Mouse (Mus musculus) midbrain, postnatal 0 days (tissue): Measurements from ENCODE around the gene Odf2l. TPM values are rescaled to one million over a fixed set of nuclear protein-coding genes. Genes with fewer than 3 reads are reported as not detected.
A peak's percentile ranks its signal among the peaks of the same experiment; 100 is the strongest.

ENCODE experiments used
- ATAC-seq: fragments of 200-750 bp; cut with Nextera tagmentation; 2 replicates; pipeline ENCODE4 v1.8.0; 2017; ENCODE audit warnings: moderate number of reproducible peaks, mild to moderate bottlenecking, moderate TSS enrichment, moderate library complexity; ENCODE audit not compliant: low FRiP score
- DNase-seq: peaks from one replicate; pipeline ENCODE4 v3.0.0-alpha.2; 2015; ENCODE audit warnings: low spot score
- H3K27ac ChIP-seq: fragments of 300-500 bp; sonication (generic); 2 replicates; pipeline ENCODE4 v1.5.1; 2014; ENCODE audit warnings: low read depth, mild to moderate bottlenecking, low read length, mixed read lengths
- H3K27me3 ChIP-seq: fragments of 300-500 bp; sonication (generic); 2 replicates; pipeline ENCODE4 v1.6.1; 2014; ENCODE audit warnings: low read length, control low read depth, mixed read lengths; ENCODE audit not compliant: insufficient read depth
- H3K36me3 ChIP-seq: fragments of 300-500 bp; sonication (generic); 2 replicates; pipeline ENCODE4 v1.6.1; 2014; ENCODE audit warnings: low read length, control low read depth, mixed read lengths; ENCODE audit not compliant: insufficient read depth
- H3K4me1 ChIP-seq: fragments of 300-500 bp; sonication (generic); 2 replicates; pipeline ENCODE4 v1.6.1; 2014; ENCODE audit warnings: mild to moderate bottlenecking, control low read depth, antibody characterized with exemption, low read length, mixed read lengths; ENCODE audit not compliant: insufficient read depth
- H3K4me2 ChIP-seq: fragments of 300-500 bp; sonication (generic); 2 replicates; pipeline ENCODE4 v1.6.1; 2014; ENCODE audit warnings: low read depth, mild to moderate bottlenecking, low read length, mixed read lengths; ENCODE audit not compliant: poor library complexity, severe bottlenecking
- H3K4me3 ChIP-seq: fragments of 300-500 bp; sonication (generic); 2 replicates; pipeline ENCODE4 v1.5.1; 2014; ENCODE audit warnings: low read depth, mild to moderate bottlenecking, low read length, moderate library complexity
- H3K9ac ChIP-seq: fragments of 300-500 bp; sonication (generic); replicated peaks from 2 replicates; pipeline ENCODE4 v1.6.1; 2014; ENCODE audit warnings: mild to moderate bottlenecking, low read length, moderate library complexity, mixed read lengths; ENCODE audit not compliant: poor library complexity, severe bottlenecking
- H3K9me3 ChIP-seq: fragments of 300-500 bp; sonication (generic); 2 replicates; pipeline ENCODE4 v1.6.1; 2016; ENCODE audit warnings: low read length, control low read depth
- CTCF ChIP-seq: IDR thresholded peaks from 2 replicates; pipeline ENCODE4 v1.5.1; 2016; ENCODE audit warnings: antibody characterized with exemption, mild to moderate bottlenecking
- WGBS: fragments of 180-500 bp; shearing (Covaris S2); extraction: QIAGEN DNeasy Blood & Tissue Kit; methylation state at CpG from one replicate; pipeline ENCODE4 v1.1.7; 2014; 5-methylcytosine and 5-hydroxymethylcytosine counted together
- polyA plus RNA-seq: library from polyadenylated mRNA; unstranded; fragments of >200 nt; fragmentation: Nextera tagmentation; extraction: Ambion mirVana; gene quantifications from 2 replicates; pipeline ENCODE4 v1.2.1, GENCODE M21; 2015
- total RNA-seq: library from RNA; depleted of rRNA; stranded (reverse); fragments of >200 nt; gene quantifications from 2 replicates; pipeline ENCODE4 v1.2.3, GENCODE M21; 2014

Gene Odf2l
- total and polyA plus RNA-seq, 2 experiments from 2014 or later: 9.4 to 10.6 TPM

DNA sequence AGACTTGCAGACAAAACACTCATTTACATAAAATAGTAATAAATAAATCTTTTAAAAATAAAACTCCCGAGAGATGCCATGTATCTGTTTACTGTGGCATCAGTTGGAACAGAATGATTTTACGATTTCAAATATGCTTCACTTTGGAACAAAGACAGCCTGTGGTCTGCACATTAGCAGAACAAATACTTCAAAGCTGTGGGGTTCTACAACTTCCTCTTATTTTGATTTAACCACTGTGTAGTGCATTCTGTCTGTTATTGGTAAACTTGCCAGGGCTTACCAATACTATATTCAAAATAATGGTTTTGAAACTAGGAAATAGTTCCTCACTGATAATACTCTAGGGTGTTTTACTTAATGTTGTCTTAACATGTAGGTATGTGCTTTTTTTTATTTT is 8.2 kb downstream of the Odf2l start:
- Histone ChIP-seq H3K9ac (no peak overlapping the region), H3K27me3 (no peaks in the 10 kb centered on the region), H3K4me3 (no peak overlapping the region), H3K36me3 (peaks cover 13% of the 10 kb centered on the region; the same call in 1 of the 2 replicates), H3K27ac (no peak overlapping the region), H3K4me2 (no peak overlapping the region), H3K9me3 (no peaks in the 10 kb centered on the region), H3K4me1 (no peaks in the 10 kb centered on the region)
- no peak for ATAC-seq
- no peak for DNase-seq
- 94% methylated on average over 2 of the region's 2 CpGs for WGBS
- no peak for TF ChIP-seq CTCF

- H3K9ac ChIP-seq: no peak overlapping the region
- no peak for TF ChIP-seq CTCF
- no peak for ATAC-seq
Measured at GRCm38 (mm10) chr3:145129356-145129755, 11.0 kb downstream of the Odf2l start.

GRCm38 (mm10) chr3:145131210-145131868 is 13.0 kb downstream of the Odf2l start:
- DNase-seq (peak; percentile 75), ATAC-seq (peak; percentile 58)
- no peak overlapping the region for H3K4me2 ChIP-seq
- peaks cover 25% of the 10 kb centered on the region for H3K36me3 ChIP-seq
- no peak overlapping the region for H3K4me3 ChIP-seq
- 35% methylated on average over 3 of the region's 3 CpGs for WGBS
- H3K9me3 ChIP-seq: no peaks in the 10 kb centered on the region
- peak; percentile 87 for TF ChIP-seq CTCF
- H3K9ac ChIP-seq: no peak overlapping the region
- H3K27ac ChIP-seq: no peak overlapping the region
- no peaks in the 10 kb centered on the region for H3K4me1 ChIP-seq
- no peaks in the 10 kb centered on the region for H3K27me3 ChIP-seq

More at GRCm38 (mm10) chr3:145129356-145129755, 11.0 kb downstream of the Odf2l start:
- no peak overlapping the region for H3K27ac ChIP-seq
- H3K4me2 ChIP-seq: no peak overlapping the region
- H3K9me3 ChIP-seq: no peaks in the 10 kb centered on the region
- peaks cover 25% of the 10 kb centered on the region for H3K36me3 ChIP-seq
- no peaks in the 10 kb centered on the region for H3K27me3 ChIP-seq
- no peak overlapping the region for H3K4me3 ChIP-seq
- no peak for DNase-seq
- no peaks in the 10 kb centered on the region for H3K4me1 ChIP-seq

DNA sequence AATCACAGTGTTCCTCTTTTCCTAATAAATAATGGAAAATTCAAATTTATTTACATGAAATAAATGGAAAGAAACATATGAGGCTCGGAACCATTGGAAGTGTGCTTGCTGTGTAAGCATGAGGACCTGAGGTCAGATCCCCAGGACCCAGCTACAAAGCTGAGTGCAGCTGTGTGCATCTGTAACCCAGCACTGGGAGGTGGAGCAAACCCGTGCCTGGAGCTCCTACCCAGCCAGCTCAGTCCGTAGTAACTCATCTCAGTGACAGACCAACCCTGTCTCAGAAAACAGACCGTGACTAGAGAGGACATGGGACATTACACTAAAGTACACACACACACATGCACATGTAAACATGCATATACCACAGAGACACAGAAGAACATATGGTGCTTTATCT is 21.8 kb downstream of the Odf2l start:
- 91% methylated on average over 4 of the region's 4 CpGs for WGBS
- peaks cover 3% of the 10 kb centered on the region; the same call in 1 of the 2 replicates for H3K36me3 ChIP-seq
- no peaks in the 10 kb centered on the region for H3K4me1 ChIP-seq
- H3K27ac ChIP-seq: no peak overlapping the region
- H3K27me3 ChIP-seq: no peaks in the 10 kb centered on the region
- no peak overlapping the region for H3K9ac ChIP-seq
- DNase-seq: no peak
- no peak overlapping the region for H3K4me3 ChIP-seq
- no peak for ATAC-seq
- H3K4me2 ChIP-seq: no peak overlapping the region
- TF ChIP-seq CTCF: no peak
- H3K9me3 ChIP-seq: no peaks in the 10 kb centered on the region

DNA sequence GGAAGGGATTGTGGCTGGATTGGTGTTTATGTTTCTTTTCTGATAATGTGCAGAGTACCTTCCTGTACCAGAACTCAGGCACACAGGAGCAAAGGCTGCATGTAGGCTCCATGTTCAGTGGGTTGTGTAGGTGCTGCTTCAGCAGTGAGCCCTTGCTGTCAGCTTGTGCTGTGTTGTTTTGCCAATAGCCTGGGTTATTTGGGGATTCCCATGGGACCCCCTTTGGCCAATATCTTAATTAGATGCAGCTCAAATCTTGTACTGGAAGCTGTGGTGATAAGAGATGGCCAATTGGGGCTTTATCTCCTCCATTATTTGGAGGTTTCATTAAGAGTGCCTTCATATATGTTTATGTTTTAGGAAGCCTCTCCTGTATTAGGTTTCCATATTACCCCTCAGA is 24.5 kb downstream of the Odf2l start:
- Histone ChIP-seq H3K9ac (no peak overlapping the region), H3K27me3 (no peaks in the 10 kb centered on the region), H3K36me3 (no peaks in the 10 kb centered on the region), H3K4me3 (no peak overlapping the region), H3K9me3 (no peaks in the 10 kb centered on the region), H3K4me1 (no peaks in the 10 kb centered on the region), H3K4me2 (no peak overlapping the region), H3K27ac (no peak overlapping the region)
- ATAC-seq: no peak
- TF ChIP-seq CTCF: no peak
- no peak for DNase-seq

DNA sequence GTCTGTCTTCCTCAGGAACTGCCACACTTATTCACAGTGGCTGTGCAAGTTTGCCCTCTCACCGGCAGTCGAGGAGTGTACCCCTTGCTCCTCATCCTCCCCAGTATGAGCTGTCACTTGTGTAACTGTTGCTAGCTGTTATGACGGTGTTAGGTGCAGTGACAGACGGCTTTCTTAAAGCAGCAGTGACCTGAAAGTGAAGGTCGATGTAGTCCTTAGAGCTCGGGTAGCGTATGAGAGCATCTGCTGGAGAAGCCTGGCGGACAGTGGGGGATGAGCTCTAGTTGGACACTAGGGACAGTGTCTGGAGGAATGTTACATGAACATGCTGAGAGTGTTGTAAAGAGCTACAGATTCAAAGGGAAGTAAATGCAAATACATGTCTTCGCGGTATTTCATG is 25.5 kb downstream of the Odf2l start:
- H3K9ac ChIP-seq: no peak overlapping the region
- no peaks in the 10 kb centered on the region for H3K9me3 ChIP-seq
- no peak overlapping the region for H3K27ac ChIP-seq
- no peak overlapping the region for H3K4me3 ChIP-seq
- 87% methylated on average over 10 of the region's 10 CpGs for WGBS
- H3K36me3 ChIP-seq: no peaks in the 10 kb centered on the region
- H3K4me2 ChIP-seq: no peak overlapping the region
- H3K27me3 ChIP-seq: no peaks in the 10 kb centered on the region
- no peak for ATAC-seq
- peak; percentile 4 for DNase-seq
- TF ChIP-seq CTCF: no peak
- H3K4me1 ChIP-seq: no peaks in the 10 kb centered on the region
